Mouse (Mus musculus): ENCODE data around the gene Fam162a. TPM values are rescaled to one million over a fixed set of nuclear protein-coding genes. Genes with fewer than 3 reads are reported as not detected.

The Fam162a gene
- polyA plus RNA-seq (2015; fragmentation: Nextera tagmentation; extraction: Ambion mirVana): 407 and 445 TPM in 2 replicates

DNA sequence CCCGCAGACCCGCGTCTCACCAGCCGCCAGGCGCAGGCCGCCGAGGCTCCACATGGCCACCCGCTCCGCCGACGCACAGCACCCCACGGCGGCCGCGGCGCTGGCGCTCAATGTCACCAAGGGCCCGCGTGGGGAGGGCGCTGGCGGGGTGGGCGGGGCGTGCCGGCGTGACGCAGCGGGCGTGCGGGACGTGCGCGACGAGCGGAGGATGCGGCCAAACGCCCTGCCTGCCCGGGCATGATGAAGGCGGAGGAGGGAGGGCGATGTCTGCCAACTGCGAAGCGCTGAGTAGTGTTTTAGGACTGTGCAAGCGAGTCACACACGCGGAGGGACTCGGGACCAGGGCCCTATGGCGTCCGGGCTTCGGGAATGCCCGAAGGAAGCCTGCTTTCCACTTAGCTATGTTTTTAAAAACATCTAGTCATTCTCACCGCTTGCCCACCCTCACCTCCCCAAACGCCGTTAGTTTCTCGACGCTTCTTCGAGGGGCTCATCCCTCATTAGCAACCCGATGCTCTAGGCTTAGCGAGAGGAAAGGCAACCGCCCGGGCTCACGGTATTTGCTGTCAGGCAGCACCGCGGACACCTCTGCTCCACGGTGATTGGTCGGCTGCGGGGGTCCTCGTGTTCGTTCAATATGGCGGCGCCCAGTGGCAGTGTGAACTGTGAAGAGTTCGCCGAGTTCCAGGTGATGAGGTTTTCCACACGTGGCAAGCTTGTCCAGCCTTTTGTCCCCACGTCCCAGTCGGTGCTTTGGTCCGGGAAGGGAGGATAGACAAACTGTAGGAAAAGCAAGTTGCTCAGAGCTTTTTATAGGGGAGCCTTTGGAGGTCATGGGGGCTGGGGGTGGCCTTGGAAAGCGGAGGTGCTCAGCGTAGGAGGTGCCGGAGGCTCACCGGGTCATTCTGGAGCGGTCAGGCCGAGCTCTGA lies at the start of gene Fam162a, which contains the start of gene Ccdc58:
Gene Fam162a, minus strand, starts transcription at position 145 of the 930 bp plus-strand sequence.
Gene Ccdc58, plus strand, starts transcription at position 236 of the 930 bp plus-strand sequence.

GRCm38 (mm10) chr16:36040640-36041624 lies 30.5 kb downstream of the Fam162a start, which contains the start of gene Wdr5b:
Gene Wdr5b, plus strand, starts transcription at chr16:36041190.

Other genes with a start within 250 kb of the Fam162a start
- gene Parp14, start 200.1 kb downstream of the Fam162a start, polyA plus RNA-seq (2015; fragmentation: Nextera tagmentation; extraction: Ambion mirVana): 2.3 and 3.6 TPM in 2 replicates
- 13.1 and 18.2 TPM in 2 replicates for gene Parp9, start 133.1 kb downstream of the Fam162a start, polyA plus RNA-seq (2015; fragmentation: Nextera tagmentation; extraction: Ambion mirVana)
- gene Dtx3l, start 132.4 kb downstream of the Fam162a start, polyA plus RNA-seq (2015; fragmentation: Nextera tagmentation; extraction: Ambion mirVana): 4.4 and 5.1 TPM in 2 replicates
- 13.0 and 19.4 TPM in 2 replicates for gene Kpna1, start 92.8 kb downstream of the Fam162a start, polyA plus RNA-seq (2015; fragmentation: Nextera tagmentation; extraction: Ambion mirVana)
- gene Wdr5b, start 30.4 kb downstream of the Fam162a start, polyA plus RNA-seq (2015; fragmentation: Nextera tagmentation; extraction: Ambion mirVana): 5.3 and 5.7 TPM in 2 replicates
- 97.1 and 117 TPM in 2 replicates for gene Ccdc58, start 91 bp upstream of the Fam162a start, polyA plus RNA-seq (2015; fragmentation: Nextera tagmentation; extraction: Ambion mirVana)
- gene Csta1, start 59.6 kb upstream of the Fam162a start, polyA plus RNA-seq (2015; fragmentation: Nextera tagmentation; extraction: Ambion mirVana): 1.3 TPM in 1 of 2 replicates, not detected in the other
- gene Stfa2l1, start 85.2 kb upstream of the Fam162a start, polyA plus RNA-seq (2015; fragmentation: Nextera tagmentation; extraction: Ambion mirVana): 15.1 and 21.6 TPM in 2 replicates
- gene Gm5483, start 112.6 kb upstream of the Fam162a start, polyA plus RNA-seq (2015; fragmentation: Nextera tagmentation; extraction: Ambion mirVana): 40.0 and 104 TPM in 2 replicates
- gene Gm5416, start 138.8 kb upstream of the Fam162a start, polyA plus RNA-seq (2015; fragmentation: Nextera tagmentation; extraction: Ambion mirVana): 2.9 and 6.2 TPM in 2 replicates
- 24.4 and 62.6 TPM in 2 replicates for gene 2010005H15Rik, start 149.9 kb upstream of the Fam162a start, polyA plus RNA-seq (2015; fragmentation: Nextera tagmentation; extraction: Ambion mirVana)
- 92.8 and 206 TPM in 2 replicates for gene Stfa1, start 205.4 kb upstream of the Fam162a start, polyA plus RNA-seq (2015; fragmentation: Nextera tagmentation; extraction: Ambion mirVana)